Mouse (Mus musculus) heart, adult 11 months (tissue): Measurements from ENCODE around the gene Zfp846.
A peak's percentile ranks its signal among the peaks of the same experiment; 100 is the strongest.

ENCODE experiments used
- DNase-seq: peaks from one replicate; pipeline ENCODE4 v3.0.0; 2022

The Zfp846 gene

DNA sequence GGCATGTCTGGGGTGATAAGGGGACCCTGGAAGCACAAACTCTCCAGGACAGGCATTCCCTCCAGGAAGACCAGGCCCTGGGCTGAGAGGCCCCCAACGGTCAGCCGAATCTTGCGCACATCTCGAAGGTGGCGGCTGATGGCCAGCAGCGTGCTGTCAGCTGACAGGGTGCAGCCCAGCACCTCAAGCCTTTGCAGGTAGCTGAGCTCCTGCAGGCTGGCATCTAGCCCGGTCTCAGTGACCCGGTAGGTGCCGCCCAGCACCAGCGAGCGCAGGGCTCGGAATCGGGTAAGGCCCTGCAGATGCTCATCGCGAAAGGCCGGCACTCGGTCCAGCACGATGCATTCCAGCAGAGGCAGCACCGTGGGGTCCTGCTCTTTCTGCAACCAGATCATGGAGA, 57.5 kb downstream of the Zfp846 start:
- DNase-seq, result peak; percentile 86

DNA sequence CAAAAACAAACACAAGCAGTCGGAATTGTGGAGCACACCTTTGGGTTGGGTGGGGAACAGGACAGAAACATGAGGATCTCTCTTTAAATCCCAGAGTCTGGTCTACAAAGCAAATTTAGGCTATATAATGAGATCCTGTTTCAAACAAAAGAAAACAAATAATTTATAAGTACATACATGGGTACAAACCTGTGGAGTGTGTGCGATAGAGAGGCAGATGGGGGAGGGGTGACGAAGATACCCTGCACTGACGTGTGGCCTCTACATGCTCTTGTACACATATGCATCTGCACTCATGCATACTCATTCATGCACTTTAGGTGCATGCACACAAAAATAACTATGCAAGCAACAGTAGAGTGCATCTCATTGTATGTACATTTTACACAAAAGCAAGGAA, 58.4 kb downstream of the Zfp846 start:
- DNase-seq, result peak; percentile 62

DNA sequence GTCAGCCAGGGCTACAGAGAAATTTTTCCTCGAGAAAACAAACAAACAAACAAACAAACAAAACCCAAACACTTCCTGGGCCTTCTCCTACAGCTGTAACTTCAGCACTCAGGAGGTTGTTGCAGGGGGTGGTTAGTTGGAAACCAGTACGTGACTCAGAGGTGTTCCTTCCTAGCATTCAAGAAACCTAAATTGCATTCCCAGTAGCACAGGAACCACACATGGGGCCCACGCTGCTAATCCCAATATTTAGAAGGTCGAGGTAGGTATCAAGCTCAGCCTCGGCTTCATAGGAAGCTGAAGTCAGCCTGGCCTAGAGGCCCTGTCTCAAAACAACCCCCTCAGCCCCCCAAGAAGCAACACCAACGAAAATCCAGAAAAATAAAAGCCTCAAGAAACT, 60.4 kb downstream of the Zfp846 start:
- no peak for DNase-seq

DNA sequence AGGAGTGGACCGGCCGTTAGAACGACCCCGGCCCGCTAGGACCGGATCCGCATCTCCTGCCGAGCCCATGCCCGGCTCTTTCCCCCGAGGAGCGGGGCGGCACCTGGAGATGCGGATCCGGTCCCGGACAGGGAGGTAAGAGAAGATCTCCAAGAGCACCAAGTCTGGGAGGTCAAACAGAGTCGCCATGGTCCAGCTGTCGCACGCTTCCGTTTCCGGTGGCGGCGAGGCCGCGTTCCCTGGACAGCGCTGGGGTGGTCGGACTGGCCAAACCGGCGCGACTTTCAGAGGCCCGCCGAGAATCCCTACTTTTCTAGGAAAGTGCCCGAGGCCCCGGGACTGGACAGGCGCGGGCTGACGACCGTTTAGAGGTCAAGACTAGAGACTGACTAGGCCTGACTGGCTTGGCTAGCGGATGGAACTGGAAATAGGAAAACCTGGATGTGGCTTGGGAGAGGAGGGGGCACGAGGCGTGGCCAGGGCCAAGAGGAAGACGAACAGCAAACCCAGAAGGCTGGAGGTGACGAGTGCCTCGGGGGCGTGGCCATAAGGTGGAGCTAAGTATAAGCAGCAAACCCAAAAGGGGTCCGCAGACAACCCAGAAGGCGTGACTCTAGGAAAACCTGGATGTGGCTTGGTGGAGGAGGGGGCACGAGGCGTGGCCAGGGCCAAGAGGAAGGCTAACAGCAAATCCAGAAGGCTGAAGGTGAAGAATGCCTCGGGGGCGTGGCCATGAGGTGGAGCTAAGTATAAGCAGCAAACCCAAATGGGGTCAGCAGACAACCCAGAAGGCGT, 61.2 kb downstream of the Zfp846 start, which contains the start of gene Ubl5:
TSS of gene Ubl5 (plus strand) at position 778 of the 795 bp plus-strand sequence.
- peak; percentile 97 for DNase-seq

DNA sequence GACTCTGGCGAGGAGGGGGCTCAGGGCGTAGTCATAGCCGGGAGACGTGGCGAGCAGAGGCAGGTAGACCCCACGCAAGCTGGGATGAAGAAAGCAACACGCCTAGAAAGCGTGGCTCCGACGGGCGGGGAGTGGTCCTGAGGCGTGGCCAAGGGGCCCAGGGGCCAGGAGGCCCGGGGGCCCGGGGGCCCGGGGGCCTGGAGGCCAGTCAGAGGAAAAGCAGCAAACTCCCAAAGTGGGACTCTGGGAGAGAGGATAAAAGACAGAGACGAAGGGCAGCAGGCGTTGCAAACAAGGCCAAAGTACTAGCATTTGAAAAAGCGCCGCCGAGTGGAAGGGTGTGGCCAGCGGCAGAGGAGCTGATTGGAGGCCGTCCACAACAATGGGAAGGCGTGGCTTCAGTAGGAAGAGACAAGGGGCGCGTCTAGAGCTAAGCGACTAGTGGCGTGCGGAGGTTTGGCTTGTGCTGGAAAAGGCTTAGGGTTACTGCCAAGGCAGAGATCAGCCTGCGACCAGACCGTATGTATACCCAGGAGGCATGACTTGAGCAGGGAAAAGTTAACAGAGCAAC, 61.9 kb downstream of the Zfp846 start:
- DNase-seq, result peak; percentile 99

DNA sequence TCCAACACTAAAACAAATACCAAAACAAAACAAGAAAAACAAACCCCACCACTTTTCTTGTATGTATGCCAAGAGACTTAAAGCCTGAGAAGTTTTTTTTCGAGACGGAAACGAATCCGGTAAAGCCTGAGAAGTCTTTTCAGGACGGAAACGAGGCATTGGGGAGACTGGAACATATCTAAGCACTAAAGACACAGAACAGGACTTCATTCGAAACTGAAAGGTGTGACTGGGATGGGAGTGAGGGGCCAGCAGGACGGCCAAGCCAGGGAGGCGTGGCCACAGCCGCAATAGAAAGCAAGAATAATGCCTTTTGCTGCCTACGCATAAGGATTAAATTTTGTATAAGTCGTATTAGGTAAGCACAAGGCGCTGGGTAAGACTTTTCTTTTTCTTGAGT, 62.7 kb downstream of the Zfp846 start:
- no peak for DNase-seq

DNA sequence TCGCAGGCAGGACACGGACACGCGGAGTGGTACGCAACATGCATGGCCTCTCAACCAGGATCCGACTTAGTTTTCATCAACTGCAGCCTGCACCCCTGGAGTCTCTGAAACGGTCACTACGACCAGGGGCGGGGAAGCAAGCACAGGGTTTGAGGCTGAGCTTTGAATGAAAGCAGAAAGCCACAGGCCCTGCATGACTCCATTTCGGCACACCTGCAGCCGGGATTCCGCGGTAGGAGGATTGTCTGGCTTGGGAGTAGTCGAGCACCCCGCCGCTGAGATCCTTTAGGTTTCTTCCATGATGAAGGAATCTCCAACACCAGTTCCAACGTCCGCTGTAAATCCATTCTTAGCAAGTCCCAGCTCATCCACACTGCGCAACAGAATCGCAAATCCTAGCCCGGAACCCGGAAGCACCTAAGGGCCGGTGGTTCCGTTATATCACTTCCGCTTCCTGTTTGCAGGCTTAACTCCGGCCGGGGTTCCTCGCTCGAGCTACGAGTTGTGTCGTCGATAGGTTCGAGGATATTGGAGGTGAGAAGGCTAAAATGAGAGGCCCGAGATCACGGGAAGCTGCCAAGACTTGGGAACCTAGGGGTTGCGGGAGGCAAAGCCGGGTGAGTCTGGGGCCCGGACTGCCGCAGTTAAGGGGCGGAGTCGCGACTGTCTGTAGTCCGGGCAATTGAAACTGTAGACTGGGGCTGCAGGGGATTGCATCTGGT, 63.4 kb downstream of the Zfp846 start, which contains the start of gene Fbxl12:
TSS of gene Fbxl12 (minus strand) at position 408 of the 722 bp plus-strand sequence.
- peak; percentile 98 for DNase-seq

DNA sequence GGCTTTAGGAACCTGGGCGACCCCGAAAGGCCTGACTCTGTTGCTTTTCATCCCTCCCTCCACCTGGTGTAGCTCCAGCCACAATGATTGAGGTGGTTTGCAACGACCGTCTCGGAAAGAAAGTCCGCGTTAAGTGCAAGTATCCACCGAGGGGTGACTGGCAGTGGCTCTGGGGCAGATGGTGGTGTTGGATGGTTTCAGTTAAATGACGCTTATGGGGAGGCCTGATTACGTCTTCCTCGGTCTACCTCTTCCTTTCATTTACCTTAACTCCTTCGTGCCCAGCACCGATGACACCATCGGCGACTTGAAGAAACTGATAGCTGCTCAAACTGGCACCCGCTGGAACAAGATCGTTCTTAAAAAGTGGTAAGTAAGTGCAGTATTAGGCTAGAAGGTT, 64.0 kb downstream of the Zfp846 start:
- no peak for DNase-seq

DNA sequence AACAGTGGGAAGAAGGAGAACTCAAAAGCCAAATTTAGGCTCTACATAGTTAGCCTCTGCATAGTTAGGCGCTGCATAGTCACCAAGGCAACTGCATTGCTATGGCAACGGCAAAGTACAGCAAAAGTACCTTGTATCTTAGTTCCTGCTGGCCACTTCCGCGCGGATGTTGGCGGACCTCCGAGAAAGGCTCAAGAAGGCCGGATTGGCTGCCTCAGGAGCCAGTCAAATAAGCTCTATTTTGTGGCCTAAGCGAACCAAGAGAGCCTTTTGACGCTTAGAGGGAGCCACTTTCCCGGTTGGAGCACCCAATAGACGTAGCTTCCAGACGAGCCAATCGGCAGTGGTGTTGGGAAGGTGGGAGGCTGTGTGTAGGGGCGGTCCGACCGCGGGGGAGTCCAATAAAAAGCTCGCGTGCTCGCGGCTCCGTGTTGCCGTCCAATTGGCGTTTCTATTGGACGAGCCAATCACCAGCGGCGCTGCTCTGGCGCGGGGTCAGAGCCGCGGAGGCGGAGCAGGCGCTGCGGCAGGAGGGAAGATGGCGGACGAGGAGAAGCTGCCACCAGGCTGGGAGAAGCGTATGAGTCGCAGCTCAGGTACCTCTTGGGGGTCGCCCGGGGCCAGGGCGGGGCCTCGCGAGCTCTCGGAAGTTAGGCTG, 70.6 kb downstream of the Zfp846 start, which contains the start of gene Pin1:
TSS of gene Pin1 (plus strand) at position 494 of the 658 bp plus-strand sequence.
- peak; percentile 100 for DNase-seq

DNA sequence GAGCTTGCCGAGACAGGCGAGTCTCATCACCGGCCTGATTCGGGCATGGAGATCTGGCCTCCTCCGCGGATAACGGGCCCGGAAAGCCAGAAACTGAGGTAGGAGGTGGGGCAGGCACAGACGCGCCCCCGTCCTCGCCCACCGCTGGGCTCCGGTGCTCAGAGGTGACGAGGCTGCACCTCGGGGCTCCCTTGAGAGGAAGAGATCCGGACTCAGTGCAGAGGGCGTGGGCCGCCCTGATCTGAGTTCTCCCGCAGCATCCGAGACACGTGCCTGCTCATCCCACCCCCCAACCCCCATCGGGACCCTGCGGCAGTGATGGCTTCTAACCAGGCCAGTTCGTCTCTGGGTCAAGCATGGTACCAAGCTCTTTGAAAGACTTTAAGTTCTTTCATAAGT, 71.2 kb downstream of the Zfp846 start:
- no peak for DNase-seq

DNA sequence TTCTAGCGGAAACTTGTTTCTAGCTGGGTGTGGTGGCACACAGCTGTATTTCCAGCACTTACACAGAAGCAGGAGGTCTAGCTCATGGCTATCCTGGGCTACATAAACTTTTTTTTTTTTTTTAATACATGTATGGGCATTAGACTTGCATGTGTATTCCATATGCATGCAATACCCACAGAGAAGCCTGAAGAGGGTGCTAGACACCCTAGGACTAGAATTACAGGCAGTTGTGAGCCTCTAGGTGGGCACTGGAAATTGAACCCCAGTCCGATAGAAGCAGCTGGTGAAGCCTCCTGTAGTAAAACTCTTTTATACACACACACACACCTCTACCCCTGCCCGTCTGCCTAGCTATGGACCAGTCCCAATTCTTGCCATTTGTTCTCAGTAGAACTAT, 72.8 kb downstream of the Zfp846 start:
- no peak for DNase-seq
